ENCODE assay signal across 16 mouse cellular contexts in the genomic region with DNA sequence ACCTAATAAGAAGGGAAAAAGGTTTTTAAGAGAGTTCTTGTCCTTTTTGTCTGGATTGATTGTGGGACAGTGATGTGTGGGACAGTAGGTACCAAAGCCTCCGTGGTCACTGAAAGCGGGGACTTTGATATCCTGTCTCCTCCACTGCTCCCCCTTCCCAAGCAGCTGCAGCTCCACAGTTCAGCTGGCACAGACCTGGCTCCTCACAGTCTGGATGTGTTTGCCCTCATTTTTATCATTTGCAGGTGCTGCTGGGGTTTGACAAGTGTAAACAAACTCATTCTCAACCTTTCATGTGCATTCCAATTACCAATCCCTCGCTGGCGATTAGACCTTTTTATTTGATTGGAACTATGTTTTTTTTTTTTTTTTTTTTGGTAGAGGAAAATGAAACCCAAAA.
DNase-seq lines count a peak whose midpoint lies in the region; ATAC-seq and TF ChIP-seq lines count a peak whose summit lies in the region.
"Had no signal": no experiment of that assay in that cellular context is flagged by ENCODE, and none has a peak within 500 bp of the region (broad histone marks: within the 10 kb centered on the region; RNA-seq: fewer than 3 reads in every experiment).

No protein-coding gene starts in this region.

- H3K4me3 ChIP-seq in kidney, postnatal 0 days (replicated peaks; ENCODE audit: low read depth, low read length), result no peak overlapping the region
- no peak overlapping the region for H3K4me3 ChIP-seq in kidney, embryonic 14.5 days (ENCODE audit: low read length)
- no peak overlapping the region for H3K4me3 ChIP-seq in embryonic facial prominence, embryonic 10.5 days
- no peak overlapping the region for H3K4me3 ChIP-seq in limb, embryonic 13.5 days
- no peak overlapping the region for H3K4me3 ChIP-seq in heart, adult 2 months
- H3K4me3 ChIP-seq: embryonic facial prominence, embryonic 13.5 days; heart, embryonic 13.5 days; midbrain, embryonic 12.5 days had no signal

- H3K79me2 ChIP-seq in heart, adult 2 months (replicated peaks; ENCODE audit: control insufficient read depth, insufficient read depth, low read length), result no peaks in the 10 kb centered on the region

- H3K9me3 ChIP-seq in kidney, postnatal 0 days (replicated peaks; ENCODE audit: low read length), result no peaks in the 10 kb centered on the region
- H3K9me3 ChIP-seq in kidney, embryonic 14.5 days (ENCODE audit: control insufficient read depth, low read length), result no peaks in the 10 kb centered on the region
- no peaks in the 10 kb centered on the region for H3K9me3 ChIP-seq in embryonic facial prominence, embryonic 10.5 days
- H3K9me3 ChIP-seq in limb, embryonic 13.5 days, result peaks cover 7% of the 10 kb centered on the region; the same call in 1 of the 2 replicates
- H3K9me3 ChIP-seq: embryonic facial prominence, embryonic 13.5 days; heart, embryonic 13.5 days had no signal

- TF ChIP-seq CTCF in kidney, postnatal 0 days (IDR thresholded peaks at IDR 0.05; ENCODE audit: low read depth), result no peak
- no peak for TF ChIP-seq CTCF in heart, adult 2 months (IDR thresholded peaks at IDR 0.05)

- 37% methylated on average over 4 of the region's 4 CpGs for WGBS in kidney, postnatal 0 days
- 29% methylated on average over 4 of the region's 4 CpGs for WGBS in kidney, embryonic 14.5 days
- WGBS in embryonic facial prominence, embryonic 10.5 days, result 44% methylated on average over 4 of the region's 4 CpGs
- WGBS in limb, embryonic 13.5 days, result 16% methylated on average over 4 of the region's 4 CpGs
- WGBS in heart, adult 2 months, result 71% methylated on average over 4 of the region's 4 CpGs

- intact Hi-C loops in heart, adult 2 months (cut with DNase I), result no loop called here

- ATAC-seq in kidney, postnatal 0 days (replicated peaks; ENCODE audit: low FRiP score, low read depth), result no peak
- ATAC-seq in kidney, embryonic 14.5 days (ENCODE audit: low FRiP score, low TSS enrichment), result no peak
- ATAC-seq in limb, embryonic 13.5 days (ENCODE audit: low FRiP score, low read depth), result no peak; the same call in 1 of the 2 replicates

- H3K27me3 ChIP-seq in kidney, postnatal 0 days (ENCODE audit: insufficient read depth, low read length), result no peaks in the 10 kb centered on the region
- H3K27me3 ChIP-seq in kidney, embryonic 14.5 days (ENCODE audit: control insufficient read depth, insufficient read depth, low read length), result no peaks in the 10 kb centered on the region
- no peaks in the 10 kb centered on the region for H3K27me3 ChIP-seq in embryonic facial prominence, embryonic 10.5 days (replicated peaks; ENCODE audit: low read depth, poor library complexity, severe bottlenecking)
- H3K27me3 ChIP-seq in limb, embryonic 13.5 days, result no peaks in the 10 kb centered on the region
- H3K27me3 ChIP-seq in heart, adult 2 months (ENCODE audit: control insufficient read depth, insufficient read depth, low read length), result no peaks in the 10 kb centered on the region
- H3K27me3 ChIP-seq: embryonic facial prominence, embryonic 13.5 days; heart, embryonic 13.5 days; midbrain, embryonic 12.5 days had no signal

- no peak for TF ChIP-seq EP300 in heart, adult 2 months (IDR thresholded peaks at IDR 0.05; ENCODE audit: insufficient read depth, low read depth, low read length)

- no peak overlapping the region for H3K4me2 ChIP-seq in kidney, postnatal 0 days (ENCODE audit: low read length)
- no peak overlapping the region for H3K4me2 ChIP-seq in kidney, embryonic 14.5 days (replicated peaks; ENCODE audit: low read depth, low read length)
- peak overlapping the region; percentile 37; the same call in 1 of the 2 replicates for H3K4me2 ChIP-seq in limb, embryonic 13.5 days (replicated peaks)
- H3K4me2 ChIP-seq: embryonic facial prominence, embryonic 13.5 days; heart, embryonic 13.5 days; liver, embryonic 11.5 days; midbrain, embryonic 12.5 days had no signal

- TF ChIP-seq POLR2A in heart, adult 2 months (IDR thresholded peaks at IDR 0.05; ENCODE audit: insufficient read depth, low read depth, low read length), result no peak

- H3K4me1 ChIP-seq in kidney, postnatal 0 days (replicated peaks; ENCODE audit: insufficient read depth, low read length), result no peaks in the 10 kb centered on the region; the same call in 1 of the 2 replicates
- H3K4me1 ChIP-seq in kidney, embryonic 14.5 days (ENCODE audit: control insufficient read depth, insufficient read depth, low read length), result no peaks in the 10 kb centered on the region
- H3K4me1 ChIP-seq in embryonic facial prominence, embryonic 10.5 days, result peaks cover 27% of the 10 kb centered on the region
- peaks cover 47% of the 10 kb centered on the region for H3K4me1 ChIP-seq in limb, embryonic 13.5 days
- no peaks in the 10 kb centered on the region for H3K4me1 ChIP-seq in heart, adult 2 months (ENCODE audit: control insufficient read depth, insufficient read depth, low read length)
- H3K4me1 ChIP-seq: midbrain, embryonic 12.5 days had no signal

- DNase-seq in kidney, postnatal 0 days (ENCODE audit: low spot score), result peak; percentile 35
- DNase-seq in embryonic facial prominence, embryonic 10.5 days (ENCODE audit: low spot score), result peak; percentile 54
- DNase-seq in layer of hippocampus, adult 11-12 months (ENCODE audit: low spot score), result no peak
- DNase-seq in frontal cortex, postnatal 25 days (ENCODE audit: low spot score in 2 of 2), result no peak
- DNase-seq in heart, adult 2 months, result no peak
- DNase-seq: adrenal gland, postnatal 36 days; cerebellum, adult 9-11 months; kidney, adult 8-10 months; thymus, adult 2 months had no signal

- H3K27ac ChIP-seq in kidney, postnatal 0 days, result no peak overlapping the region
- H3K27ac ChIP-seq in kidney, embryonic 14.5 days (ENCODE audit: low read depth, low read length), result no peak overlapping the region
- H3K27ac ChIP-seq in embryonic facial prominence, embryonic 10.5 days (replicated peaks), result no peak overlapping the region
- no peak overlapping the region for H3K27ac ChIP-seq in limb, embryonic 13.5 days
- H3K27ac ChIP-seq in heart, adult 2 months, result no peak overlapping the region
- H3K27ac ChIP-seq: embryonic facial prominence, embryonic 13.5 days; heart, embryonic 13.5 days; midbrain, embryonic 12.5 days had no signal

- no peaks in the 10 kb centered on the region for H3K36me3 ChIP-seq in kidney, postnatal 0 days (ENCODE audit: insufficient read depth, low read length)
- H3K36me3 ChIP-seq in kidney, embryonic 14.5 days (ENCODE audit: control insufficient read depth, insufficient read depth, low read length), result no peaks in the 10 kb centered on the region
- no peaks in the 10 kb centered on the region for H3K36me3 ChIP-seq in embryonic facial prominence, embryonic 10.5 days (replicated peaks)
- H3K36me3 ChIP-seq in limb, embryonic 13.5 days, result no peaks in the 10 kb centered on the region
- H3K36me3 ChIP-seq in heart, adult 2 months (ENCODE audit: control insufficient read depth, insufficient read depth, low read length), result no peaks in the 10 kb centered on the region
- H3K36me3 ChIP-seq: embryonic facial prominence, embryonic 13.5 days; heart, embryonic 13.5 days; midbrain, embryonic 12.5 days had no signal

- H3K9ac ChIP-seq in kidney, postnatal 0 days (ENCODE audit: low read depth, low read length), result no peak overlapping the region
- H3K9ac ChIP-seq in kidney, embryonic 14.5 days (ENCODE audit: low read depth, low read length), result no peak overlapping the region
- H3K9ac ChIP-seq in limb, embryonic 13.5 days, result no peak overlapping the region
- no peak overlapping the region for H3K9ac ChIP-seq in heart, adult 2 months (ENCODE audit: low read depth, low read length)
- H3K9ac ChIP-seq: embryonic facial prominence, embryonic 13.5 days; heart, embryonic 13.5 days; lung, embryonic 14.5 days; midbrain, embryonic 12.5 days had no signal

Comparison
In these comparisons a context has a peak if more than half of its experiments do, and no peak if none do; other contexts are left out.
1. DNase-seq: peak in kidney, postnatal 0 days (single experiment) and embryonic facial prominence, embryonic 10.5 days (single experiment); none in layer of hippocampus, adult 11-12 months (single experiment), frontal cortex, postnatal 25 days (0 of 2) and heart, adult 2 months (0 of 2).